ENCODE assay signal across 32 mouse cellular contexts in the genomic region with DNA sequence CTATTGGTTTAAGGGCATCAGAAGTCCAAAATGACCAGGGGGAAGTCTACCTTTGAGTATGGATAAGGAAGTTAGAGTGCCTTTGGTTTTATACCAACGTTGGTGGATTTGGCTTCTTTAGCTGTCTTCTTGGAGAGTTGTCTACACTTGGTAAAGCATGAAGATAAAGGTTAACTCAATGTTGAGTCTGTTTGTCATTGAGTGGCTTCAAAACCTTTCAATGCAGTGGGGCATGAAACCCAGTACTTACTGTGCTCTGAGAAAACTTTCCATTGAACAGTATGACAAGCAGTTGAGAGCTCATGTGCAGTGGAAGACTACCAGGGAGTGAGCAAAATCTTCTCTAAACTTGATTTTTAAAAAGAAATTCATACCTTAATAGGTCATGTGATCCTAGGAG.
"Had no signal": no experiment of that assay in that cellular context is flagged by ENCODE, and none has a peak within 500 bp of the region (broad histone marks: within the 10 kb centered on the region; RNA-seq: fewer than 3 reads in every experiment).

No protein-coding gene starts in this region.

- H3K36me3 ChIP-seq: heart, embryonic 10.5 days; heart, embryonic 12.5 days; heart, embryonic 13.5 days; heart, embryonic 15.5 days; hindbrain, embryonic 10.5 days; hindbrain, embryonic 12.5 days; hindbrain, embryonic 13.5 days; hindbrain, embryonic 15.5 days; intestine, embryonic 15.5 days had no signal

- H3K4me2 ChIP-seq: heart, embryonic 11.5 days; heart, embryonic 12.5 days; heart, embryonic 13.5 days; heart, embryonic 15.5 days; hindbrain, embryonic 12.5 days; hindbrain, embryonic 13.5 days; hindbrain, embryonic 14.5 days; hindbrain, embryonic 15.5 days; intestine, embryonic 15.5 days had no signal

- DNase-seq: heart, postnatal 10 days; heart, postnatal 14 days; heart, postnatal 36 days; heart, postnatal 4 days; kidney, adult 11 months; kidney, adult 18-20 months; kidney, postnatal 10 days; kidney, postnatal 14 days; kidney, postnatal 25 days; kidney, postnatal 36 days; kidney, postnatal 4 days; layer of hippocampus, adult 9-11 months; layer of hippocampus, postnatal 36 days had no signal

- H3K9me3 ChIP-seq: heart, embryonic 10.5 days; heart, embryonic 12.5 days; heart, embryonic 13.5 days; heart, embryonic 15.5 days; hindbrain, embryonic 10.5 days; hindbrain, embryonic 12.5 days; hindbrain, embryonic 13.5 days; hindbrain, embryonic 15.5 days; intestine, embryonic 15.5 days had no signal

- H3K27ac ChIP-seq: heart, embryonic 10.5 days; heart, embryonic 13.5 days; heart, embryonic 15.5 days; hindbrain, embryonic 10.5 days; hindbrain, embryonic 12.5 days; hindbrain, embryonic 13.5 days; hindbrain, embryonic 14.5 days; hindbrain, embryonic 15.5 days; hindbrain, postnatal 0 days; intestine, embryonic 15.5 days; kidney, postnatal 0 days; layer of hippocampus, adult 2 months; left cerebral cortex, adult 2 months had no signal

- H3K4me1 ChIP-seq: heart, embryonic 13.5 days; heart, embryonic 15.5 days; hindbrain, embryonic 10.5 days; hindbrain, embryonic 12.5 days; hindbrain, embryonic 15.5 days; intestine, embryonic 15.5 days had no signal

- H3K4me3 ChIP-seq: heart, embryonic 10.5 days; heart, embryonic 12.5 days; heart, embryonic 13.5 days; heart, embryonic 15.5 days; hindbrain, embryonic 10.5 days; hindbrain, embryonic 12.5 days; hindbrain, embryonic 13.5 days; hindbrain, embryonic 15.5 days; intestine, embryonic 15.5 days; layer of hippocampus, adult 2 months; left cerebral cortex, adult 2 months had no signal

- ATAC-seq: hindbrain, embryonic 16.5 days; hindbrain, postnatal 0 days; inflammation-experienced regulatory T-cells, adult 6 months; intestine, embryonic 15.5 days; intestine, embryonic 16.5 days; intestine, postnatal 0 days had no signal

- H3K27me3 ChIP-seq: heart, embryonic 12.5 days; heart, embryonic 13.5 days; heart, embryonic 15.5 days; hindbrain, embryonic 12.5 days; hindbrain, embryonic 13.5 days; hindbrain, embryonic 15.5 days; intestine, embryonic 15.5 days had no signal

- H3K9ac ChIP-seq: heart, embryonic 12.5 days; heart, embryonic 13.5 days; heart, embryonic 15.5 days; hindbrain, embryonic 12.5 days; hindbrain, embryonic 13.5 days; hindbrain, embryonic 14.5 days; hindbrain, embryonic 15.5 days; intestine, embryonic 15.5 days had no signal
